Mouse (Mus musculus) bone marrow, adult 2 months (tissue): ENCODE results near the gene Usp48.

Source experiments
- CTCF ChIP-seq: fragments of 200-500 bp; IDR thresholded peaks from 2 replicates; pipeline ENCODE4 v1.5.1; 2011; ENCODE audit warnings: low read length, control low read depth; ENCODE audit not compliant: control insufficient read depth, insufficient read depth
- POLR2A ChIP-seq: fragments of 200-500 bp; IDR thresholded peaks from 2 replicates; pipeline ENCODE4 v1.6.1; 2011; ENCODE audit warnings: low read depth, mild to moderate bottlenecking, control low read depth, low read length, borderline replicate concordance; ENCODE audit not compliant: control insufficient read depth

DNA sequence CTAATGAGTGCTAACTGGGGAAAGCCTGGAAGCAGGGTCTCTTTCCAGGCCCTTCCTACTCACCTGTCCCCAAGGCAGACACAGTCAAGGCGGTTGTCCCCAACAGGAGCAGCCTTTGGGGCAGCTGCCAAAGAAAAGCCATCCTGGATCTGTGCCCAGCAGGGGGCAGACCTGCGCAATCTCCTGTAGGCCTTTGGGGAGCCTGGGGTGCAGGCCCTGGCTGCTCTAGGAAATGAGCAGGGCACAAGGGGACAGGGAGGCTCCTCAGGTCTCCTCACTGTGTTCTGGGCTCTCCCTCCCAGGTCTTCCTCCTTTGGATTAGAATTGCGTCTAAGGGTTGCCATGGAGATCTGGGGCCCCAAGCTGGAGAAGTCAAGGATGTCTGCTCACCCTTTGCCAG is 11.7 kb upstream of the Usp48 start:
- TF ChIP-seq POLR2A (no peak), CTCF (peak; percentile 61)
